Mouse (Mus musculus) E14TG2a.4 (cell line): ENCODE data around the gene Thnsl1.

Experiments used
- CTCF ChIP-seq: conservative IDR thresholded peaks from 2 replicates; pipeline ENCODE4 v1.5.1; 2014; ENCODE audit warnings: low read length
- NANOG ChIP-seq: IDR thresholded peaks from 2 replicates; pipeline ENCODE4 v1.6.1; 2014; ENCODE audit warnings: borderline replicate concordance, low read length, mixed read lengths
- POU5F1 ChIP-seq: IDR thresholded peaks from 2 replicates; pipeline ENCODE4 v1.6.1; 2014; ENCODE audit warnings: low read length, borderline replicate concordance

DNA sequence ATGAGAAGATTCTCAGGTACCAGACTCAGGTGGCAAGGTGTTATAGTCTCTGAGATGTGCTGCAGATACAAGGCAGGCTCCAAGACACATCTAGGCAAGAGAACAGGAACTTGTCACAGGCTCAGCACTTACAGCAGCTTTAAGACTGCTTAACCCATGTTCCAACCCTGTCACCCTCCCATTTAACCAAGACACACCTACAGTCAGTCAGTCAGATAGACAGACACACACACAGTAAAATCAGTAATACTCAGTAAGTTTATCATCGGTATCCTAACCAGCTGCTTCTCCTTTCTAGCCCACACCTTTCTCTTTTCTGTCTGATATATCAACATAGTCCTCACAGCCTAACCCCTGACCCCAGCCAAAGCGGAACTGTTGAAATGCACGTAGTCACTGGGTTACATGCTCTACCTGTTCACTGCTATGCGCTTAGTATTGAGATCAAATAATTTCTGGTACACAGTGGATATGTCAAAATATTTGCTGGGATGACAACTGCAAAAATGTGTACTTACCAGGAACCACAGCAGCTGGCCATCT lies 30.4 kb downstream of the Thnsl1 start:
- no peak for TF ChIP-seq CTCF
- TF ChIP-seq POU5F1 = no peak
- no peak for TF ChIP-seq NANOG
